Mouse (Mus musculus): ENCODE measurements around the gene BC004004. TPM values are rescaled to one million over a fixed set of nuclear protein-coding genes. Genes with fewer than 3 reads are reported as not detected.

Gene BC004004
- polyA plus RNA-seq, 1 experiment from 2014 or later = 123 TPM

DNA sequence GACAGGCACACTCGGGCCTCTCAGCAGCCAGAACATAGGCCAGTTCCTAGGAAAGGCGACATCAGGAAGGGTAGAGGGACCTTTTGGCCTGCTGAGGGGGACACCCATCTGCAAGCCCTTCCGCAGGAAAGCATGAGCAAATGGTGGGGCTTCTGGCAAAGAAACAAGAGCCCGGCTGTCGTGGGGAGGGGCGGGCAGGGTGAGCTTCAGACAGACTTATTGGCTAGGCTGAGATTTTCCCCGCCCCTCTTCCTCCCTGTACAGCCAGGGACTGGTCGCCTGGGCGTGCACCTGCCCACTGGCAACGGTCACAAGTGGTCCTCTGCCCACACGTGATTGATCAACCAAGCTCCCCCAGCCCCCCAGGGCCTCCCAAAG, 87.9 kb downstream of the BC004004 start:
- peak overlapping the region; percentile 71 for H3K4me2 ChIP-seq (ENCODE audit: low read length)

GRCm38 (mm10) chr17:29356882-29357281, 88.3 kb downstream of the BC004004 start:
- peak overlapping the region; percentile 96 for H3K27ac ChIP-seq (ENCODE audit: low read depth, low read length)
- H3K9ac ChIP-seq (ENCODE audit: low read depth, low read length) = peak overlapping the region; percentile 69
- H3K4me1 ChIP-seq (ENCODE audit: control insufficient read depth, insufficient read depth, low read depth, low read length) = peaks cover 24% of the 10 kb centered on the region
- ATAC-seq = peak; percentile 60; the same call in 1 of the 2 replicates
- no peaks in the 10 kb centered on the region for H3K36me3 ChIP-seq (ENCODE audit: control insufficient read depth, insufficient read depth, low read length)
- no peaks in the 10 kb centered on the region for H3K27me3 ChIP-seq (replicated peaks; ENCODE audit: control insufficient read depth, insufficient read depth, low read length)
- H3K4me2 ChIP-seq (ENCODE audit: low read length) = peak overlapping the region; percentile 71
- under 1% methylated on average over 9 of the region's 9 CpGs for WGBS
- H3K9me3 ChIP-seq (ENCODE audit: control insufficient read depth, low read length) = no peaks in the 10 kb centered on the region
- H3K4me3 ChIP-seq (ENCODE audit: low read length) = peak overlapping the region; percentile 43

More for the DNA sequence above, 87.9 kb downstream of the BC004004 start:
- Histone ChIP-seq H3K27ac (ENCODE audit: low read depth, low read length) (peak overlapping the region; percentile 96), H3K27me3 (replicated peaks; ENCODE audit: control insufficient read depth, insufficient read depth, low read length) (no peaks in the 10 kb centered on the region), H3K9ac (ENCODE audit: low read depth, low read length) (peak overlapping the region; percentile 69), H3K4me1 (ENCODE audit: control insufficient read depth, insufficient read depth, low read depth, low read length) (peaks cover 24% of the 10 kb centered on the region), H3K9me3 (ENCODE audit: control insufficient read depth, low read length) (no peaks in the 10 kb centered on the region), H3K4me3 (ENCODE audit: low read length) (peak overlapping the region; percentile 43), H3K36me3 (ENCODE audit: control insufficient read depth, insufficient read depth, low read length) (no peaks in the 10 kb centered on the region)
- WGBS = 2% methylated on average over 11 of the region's 11 CpGs
- ATAC-seq = peak; percentile 97

- WGBS = 61% methylated on average over 3 of the region's 3 CpGs
- H3K4me3 ChIP-seq (ENCODE audit: low read length) = no peak overlapping the region
- no peak for ATAC-seq
- no peaks in the 10 kb centered on the region for H3K36me3 ChIP-seq (ENCODE audit: control insufficient read depth, insufficient read depth, low read length)
- H3K4me1 ChIP-seq (ENCODE audit: control insufficient read depth, insufficient read depth, low read depth, low read length) = peaks cover 24% of the 10 kb centered on the region
- no peak overlapping the region for H3K9ac ChIP-seq (ENCODE audit: low read depth, low read length)
- H3K27me3 ChIP-seq (replicated peaks; ENCODE audit: control insufficient read depth, insufficient read depth, low read length) = no peaks in the 10 kb centered on the region; the same call in 1 of the 2 replicates
- no peaks in the 10 kb centered on the region for H3K9me3 ChIP-seq (ENCODE audit: control insufficient read depth, low read length)
- no peak overlapping the region for H3K4me2 ChIP-seq (ENCODE audit: low read length)
- no peak overlapping the region for H3K27ac ChIP-seq (ENCODE audit: low read depth, low read length)
Measured at GRCm38 (mm10) chr17:29358928-29359327, 90.3 kb downstream of the BC004004 start.

DNA sequence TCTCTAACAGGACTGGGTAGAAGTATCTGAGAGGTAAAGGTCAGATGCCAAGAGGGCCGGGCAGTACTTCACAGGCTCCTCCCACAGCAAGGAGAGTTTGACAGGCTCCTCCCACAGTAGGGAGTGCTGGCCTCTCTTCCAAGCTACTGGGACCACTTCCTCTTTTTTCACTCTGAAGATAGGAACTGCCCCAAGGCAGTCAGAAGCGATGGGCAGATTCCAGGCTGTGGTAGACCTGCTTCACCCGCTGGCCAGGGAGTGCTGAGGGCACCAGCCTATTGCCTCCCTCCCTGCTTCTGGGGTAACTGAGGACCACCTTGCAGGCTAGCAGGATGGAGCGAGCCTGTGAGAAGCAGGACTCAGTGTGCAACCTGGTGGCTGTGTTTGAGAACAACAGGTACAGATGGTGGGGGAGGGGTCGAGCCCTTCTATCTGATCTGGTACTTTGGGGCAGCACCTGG, 92.2 kb downstream of the BC004004 start, which contains the start of gene Fgd2:
Fgd2 (plus strand) TSS at position 154 of the 461 bp plus-strand sequence.
- WGBS = 28% methylated on average over 5 of the region's 5 CpGs
- Histone ChIP-seq H3K9ac (ENCODE audit: low read depth, low read length) (no peak within 1 kb of the TSS), H3K27ac (ENCODE audit: low read depth, low read length) (no peak within 1 kb of the TSS), H3K9me3 (ENCODE audit: control insufficient read depth, low read length) (no peaks in the 10 kb centered on the region), H3K4me1 (ENCODE audit: control insufficient read depth, insufficient read depth, low read depth, low read length) (peaks cover 17% of the 10 kb centered on the region), H3K27me3 (replicated peaks; ENCODE audit: control insufficient read depth, insufficient read depth, low read length) (no peaks in the 10 kb centered on the region; the same call in 1 of the 2 replicates), H3K4me2 (ENCODE audit: low read length) (no peak within 1 kb of the TSS), H3K36me3 (ENCODE audit: control insufficient read depth, insufficient read depth, low read length) (no peaks in the 10 kb centered on the region), H3K4me3 (ENCODE audit: low read length) (no peak within 1 kb of the TSS)
- no peak for ATAC-seq

- Histone ChIP-seq H3K9ac (ENCODE audit: low read depth, low read length) (no peak overlapping the region), H3K9me3 (ENCODE audit: control insufficient read depth, low read length) (no peaks in the 10 kb centered on the region), H3K4me2 (ENCODE audit: low read length) (no peak overlapping the region), H3K27me3 (replicated peaks; ENCODE audit: control insufficient read depth, insufficient read depth, low read length) (no peaks in the 10 kb centered on the region; the same call in 1 of the 2 replicates), H3K4me3 (ENCODE audit: low read length) (no peak overlapping the region), H3K36me3 (ENCODE audit: control insufficient read depth, insufficient read depth, low read length) (no peaks in the 10 kb centered on the region), H3K4me1 (ENCODE audit: control insufficient read depth, insufficient read depth, low read depth, low read length) (peaks cover 5% of the 10 kb centered on the region), H3K27ac (ENCODE audit: low read depth, low read length) (no peak overlapping the region)
- 56% methylated on average over 8 of the region's 8 CpGs for WGBS
- ATAC-seq = no peak
Measured at GRCm38 (mm10) chr17:29361982-29362691, 93.5 kb downstream of the BC004004 start.

GRCm38 (mm10) chr17:29363109-29363508, 94.5 kb downstream of the BC004004 start:
- Histone ChIP-seq H3K36me3 (ENCODE audit: control insufficient read depth, insufficient read depth, low read length) (no peaks in the 10 kb centered on the region), H3K9me3 (ENCODE audit: control insufficient read depth, low read length) (no peaks in the 10 kb centered on the region), H3K9ac (ENCODE audit: low read depth, low read length) (no peak overlapping the region), H3K4me2 (ENCODE audit: low read length) (no peak overlapping the region), H3K27ac (ENCODE audit: low read depth, low read length) (no peak overlapping the region), H3K4me1 (ENCODE audit: control insufficient read depth, insufficient read depth, low read depth, low read length) (no peaks in the 10 kb centered on the region), H3K4me3 (ENCODE audit: low read length) (no peak overlapping the region), H3K27me3 (replicated peaks; ENCODE audit: control insufficient read depth, insufficient read depth, low read length) (no peaks in the 10 kb centered on the region; the same call in 1 of the 2 replicates)
- ATAC-seq = no peak
- 82% methylated on average over 8 of the region's 8 CpGs for WGBS

Other genes with a start within 250 kb of the BC004004 start
- 356 and 408 TPM in 2 replicates for gene Srsf3, start 236.2 kb upstream of the BC004004 start, polyA plus RNA-seq (2015; fragmentation: Nextera tagmentation; extraction: Ambion mirVana)
- gene Cdkn1a, start 177.8 kb upstream of the BC004004 start, polyA plus RNA-seq (2015; fragmentation: Nextera tagmentation; extraction: Ambion mirVana) = 138 and 184 TPM in 2 replicates
- 0.06 and 0.26 TPM in 2 replicates for gene Rab44, start 154.6 kb upstream of the BC004004 start, polyA plus RNA-seq (2015; fragmentation: Nextera tagmentation; extraction: Ambion mirVana)
- 48.1 and 51.2 TPM in 2 replicates for gene Cpne5, start 30.6 kb upstream of the BC004004 start, polyA plus RNA-seq (2015; fragmentation: Nextera tagmentation; extraction: Ambion mirVana)
- gene Ppil1, start 4.6 kb upstream of the BC004004 start, polyA plus RNA-seq (2015; fragmentation: Nextera tagmentation; extraction: Ambion mirVana) = 105 and 113 TPM in 2 replicates
- 2.0 and 2.4 TPM in 2 replicates for gene Pi16, start 48.9 kb downstream of the BC004004 start, polyA plus RNA-seq (2015; fragmentation: Nextera tagmentation; extraction: Ambion mirVana)
- 328 and 463 TPM in 2 replicates for gene Mtch1, start 79.1 kb downstream of the BC004004 start, polyA plus RNA-seq (2015; fragmentation: Nextera tagmentation; extraction: Ambion mirVana)
- gene Fgd2, start 92.1 kb downstream of the BC004004 start, polyA plus RNA-seq (2015; fragmentation: Nextera tagmentation; extraction: Ambion mirVana) = 6.5 and 9.1 TPM in 2 replicates
- gene Pim1, start 222.0 kb downstream of the BC004004 start, polyA plus RNA-seq (2015; fragmentation: Nextera tagmentation; extraction: Ambion mirVana) = 7.2 and 8.2 TPM in 2 replicates

All from hindbrain, embryonic 16.5 days (tissue).